Mouse (Mus musculus) hindbrain, embryonic 15.5 days (tissue): Measurements from ENCODE around the gene Pcdh9. TPM values are rescaled to one million over a fixed set of nuclear protein-coding genes. Genes with fewer than 3 reads are reported as not detected.
A peak's percentile ranks its signal among the peaks of the same experiment; 100 is the strongest.

Source experiments
- ATAC-seq: fragments of 200-750 bp; cut with Nextera tagmentation; 2 replicates; pipeline ENCODE4 v1.8.0; 2017; ENCODE audit warnings: low read depth, moderate number of reproducible peaks, moderate TSS enrichment; ENCODE audit not compliant: low FRiP score
- H3K27ac ChIP-seq: fragments of 300-500 bp; sonication (generic); replicated peaks from 2 replicates; pipeline ENCODE4 v1.5.1; 2015; ENCODE audit warnings: mild to moderate bottlenecking, inconsistent platforms
- H3K27me3 ChIP-seq: fragments of 300-500 bp; sonication (generic); 2 replicates; pipeline ENCODE4 v1.6.1; 2015; ENCODE audit warnings: control low read depth, inconsistent platforms
- H3K36me3 ChIP-seq: fragments of 300-500 bp; sonication (generic); 2 replicates; pipeline ENCODE4 v1.6.1; 2015; ENCODE audit warnings: control low read depth, inconsistent platforms
- H3K4me1 ChIP-seq: fragments of 300-500 bp; sonication (generic); replicated peaks from 2 replicates; pipeline ENCODE4 v1.6.1; 2015; ENCODE audit warnings: control low read depth, inconsistent platforms
- H3K4me2 ChIP-seq: fragments of 300-500 bp; sonication (generic); 2 replicates; pipeline ENCODE4 v1.6.1; 2015; ENCODE audit warnings: moderate library complexity, mild to moderate bottlenecking, inconsistent platforms
- H3K4me3 ChIP-seq: fragments of 300-500 bp; sonication (generic); 2 replicates; pipeline ENCODE4 v1.5.1; 2015; ENCODE audit warnings: mild to moderate bottlenecking, inconsistent platforms
- H3K9ac ChIP-seq: fragments of 300-500 bp; sonication (generic); 2 replicates; pipeline ENCODE4 v1.6.1; 2015; ENCODE audit warnings: inconsistent platforms
- H3K9me3 ChIP-seq: fragments of 300-500 bp; sonication (generic); 2 replicates; pipeline ENCODE4 v1.6.1; 2016; ENCODE audit warnings: control low read depth, inconsistent platforms
- WGBS: fragments of 180-500 bp; shearing (Covaris S2); methylation state at CpG from one replicate; pipeline ENCODE4 v1.1.7; 2015; 5-methylcytosine and 5-hydroxymethylcytosine counted together
- polyA plus RNA-seq: library from polyadenylated mRNA; unstranded; fragments of >200 nt; fragmentation: Nextera tagmentation; extraction: Ambion mirVana; gene quantifications from 2 replicates; pipeline ENCODE4 v1.2.1, GENCODE M21; 2015

Pcdh9 gene
- polyA plus RNA-seq, 1 experiment from 2014 or later = 182 TPM

DNA sequence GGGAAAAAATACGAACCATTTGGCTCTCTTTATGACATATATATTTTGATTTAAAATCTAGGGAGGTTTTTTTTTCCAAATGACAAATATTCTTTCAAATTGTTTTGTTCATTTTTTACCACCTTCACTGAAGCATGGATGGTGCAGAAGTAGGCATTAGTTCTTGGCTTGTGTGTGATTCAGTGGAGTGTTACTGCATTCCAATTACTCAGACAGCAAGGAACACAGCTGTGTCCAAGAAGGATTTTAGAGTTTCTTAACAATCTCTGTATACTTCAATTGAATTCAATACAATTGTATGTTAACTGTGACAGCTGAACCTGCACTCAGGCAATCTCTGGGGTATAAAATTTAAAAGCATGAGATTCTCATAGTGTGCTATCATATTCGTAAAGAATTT is 127.6 kb downstream of the Pcdh9 start:
- H3K27me3 ChIP-seq = no peaks in the 10 kb centered on the region
- H3K4me1 ChIP-seq = no peaks in the 10 kb centered on the region
- no peak overlapping the region for H3K27ac ChIP-seq
- no peak overlapping the region for H3K4me2 ChIP-seq
- no peak overlapping the region for H3K9ac ChIP-seq
- WGBS = 84% methylated on average over 2 of the region's 2 CpGs
- H3K9me3 ChIP-seq = no peaks in the 10 kb centered on the region
- H3K4me3 ChIP-seq = no peak overlapping the region
- H3K36me3 ChIP-seq = no peaks in the 10 kb centered on the region
- no peak for ATAC-seq

DNA sequence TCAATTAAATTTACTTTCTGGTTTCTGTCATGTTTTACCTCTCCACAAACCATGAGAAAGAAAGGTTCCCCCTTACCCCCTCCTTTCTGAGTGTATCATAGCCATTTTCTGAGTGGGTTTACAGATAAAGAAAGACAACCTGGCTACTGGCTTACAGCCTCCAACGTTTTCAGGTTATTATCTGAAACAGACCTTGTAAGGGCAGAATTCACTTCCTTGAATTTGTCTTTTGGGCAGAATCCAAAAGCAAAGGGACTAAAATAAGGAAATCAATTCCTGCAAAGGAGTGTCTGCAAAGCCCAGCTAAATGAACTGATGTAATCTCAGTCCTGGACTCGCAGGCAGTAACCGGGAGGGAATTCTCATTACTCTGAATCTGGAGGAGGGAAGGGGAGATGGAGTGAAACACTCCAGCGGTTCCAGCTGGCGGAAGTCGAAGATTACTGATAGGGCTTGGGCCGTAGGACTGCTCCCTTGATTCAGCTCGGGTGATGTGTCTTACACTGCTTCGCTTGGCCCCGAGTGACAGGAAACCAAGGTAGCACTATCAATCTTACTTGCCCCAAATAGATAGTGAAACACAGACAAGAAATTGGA is 156.3 kb downstream of the Pcdh9 start:
- H3K9ac ChIP-seq = no peak overlapping the region
- no peak overlapping the region for H3K4me2 ChIP-seq
- H3K36me3 ChIP-seq = no peaks in the 10 kb centered on the region
- H3K27me3 ChIP-seq = no peaks in the 10 kb centered on the region
- ATAC-seq = peak; percentile 56
- no peak overlapping the region for H3K4me3 ChIP-seq
- 54% methylated on average over 10 of the region's 10 CpGs for WGBS
- H3K27ac ChIP-seq = peak overlapping the region; percentile 57
- H3K9me3 ChIP-seq = no peaks in the 10 kb centered on the region
- H3K4me1 ChIP-seq = no peaks in the 10 kb centered on the region

- H3K36me3 ChIP-seq = no peaks in the 10 kb centered on the region
- no peaks in the 10 kb centered on the region for H3K27me3 ChIP-seq
- H3K4me2 ChIP-seq = no peak overlapping the region
- no peak overlapping the region for H3K4me3 ChIP-seq
- H3K9me3 ChIP-seq = no peaks in the 10 kb centered on the region
- no peak overlapping the region for H3K9ac ChIP-seq
- H3K4me1 ChIP-seq = no peaks in the 10 kb centered on the region
- no peak for ATAC-seq
- 38% methylated on average over 1 of the region's 1 CpGs for WGBS
- H3K27ac ChIP-seq = no peak overlapping the region
Measured at GRCm38 (mm10) chr14:93725798-93726197, 164.7 kb downstream of the Pcdh9 start.

DNA sequence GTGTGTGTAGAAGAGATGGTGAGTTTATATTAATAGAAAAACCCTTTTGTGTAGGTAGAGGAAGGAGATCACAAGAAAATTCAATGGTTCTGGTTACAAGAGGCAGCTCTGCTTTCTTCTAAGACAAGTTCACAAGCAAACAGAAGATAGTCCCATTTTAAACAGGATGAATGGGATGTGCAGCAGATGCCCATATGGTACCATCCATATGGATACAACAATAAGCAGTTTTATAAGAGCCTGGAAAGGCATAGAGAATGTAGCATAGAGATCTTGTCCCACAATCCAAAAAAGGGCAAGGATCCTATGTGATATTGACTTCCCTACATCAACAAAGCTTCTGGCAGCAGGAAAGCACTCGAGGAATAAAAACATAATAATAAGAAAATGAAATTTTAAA is 171.3 kb downstream of the Pcdh9 start:
- no peak for ATAC-seq
- no peaks in the 10 kb centered on the region for H3K9me3 ChIP-seq

DNA sequence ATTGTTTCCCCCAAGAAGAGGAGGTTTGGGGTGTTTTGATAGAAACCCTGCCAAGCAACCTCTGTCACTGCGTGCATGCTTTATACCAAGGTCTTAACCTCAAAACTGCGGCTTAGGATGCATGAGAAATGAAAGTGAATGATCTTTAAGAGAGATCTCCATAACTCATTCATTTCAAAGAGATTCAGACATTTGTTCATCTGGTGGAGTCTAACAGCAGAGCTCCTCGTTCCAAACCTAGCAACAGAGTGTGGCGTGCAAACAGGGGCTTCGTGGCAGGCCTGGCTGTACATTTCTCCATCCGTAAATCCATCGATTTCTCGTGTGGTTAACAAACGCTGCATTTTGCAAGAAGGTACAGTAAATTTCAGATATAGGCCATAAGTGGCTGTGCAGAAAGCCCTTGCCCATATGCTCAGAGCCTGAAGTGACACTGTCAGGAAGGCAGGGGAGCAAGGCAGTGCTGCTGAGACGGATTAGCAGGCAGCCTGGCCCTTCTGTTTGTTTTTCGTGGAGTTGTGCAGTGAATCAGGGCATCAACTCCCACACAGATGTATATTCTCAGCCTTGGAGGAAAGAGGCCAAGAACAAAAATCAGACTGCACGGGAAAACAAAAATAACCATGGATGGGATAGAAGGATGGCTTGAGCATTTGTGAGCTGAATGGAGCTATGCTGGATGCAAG is 177.1 kb downstream of the Pcdh9 start:
- Histone ChIP-seq H3K9ac (no peak overlapping the region), H3K9me3 (no peaks in the 10 kb centered on the region), H3K4me3 (no peak overlapping the region), H3K27ac (0 out of 2 replicates have a peak overlapping the region, but pooled peaks have one; percentile 3), H3K27me3 (no peaks in the 10 kb centered on the region), H3K36me3 (no peaks in the 10 kb centered on the region), H3K4me1 (0 out of 2 replicates have a peak, but pooled peaks cover 4% of the 10 kb centered on the region), H3K4me2 (no peak overlapping the region)
- 0 out of 2 replicates have a peak, but pooled peaks have one; percentile 45 for ATAC-seq
- WGBS = 69% methylated on average over 12 of the region's 12 CpGs

More for the DNA sequence above, 171.3 kb downstream of the Pcdh9 start:
- Histone ChIP-seq H3K4me1 (no peaks in the 10 kb centered on the region), H3K27me3 (no peaks in the 10 kb centered on the region), H3K4me3 (no peak overlapping the region), H3K9ac (no peak overlapping the region), H3K4me2 (no peak overlapping the region), H3K27ac (no peak overlapping the region), H3K36me3 (no peaks in the 10 kb centered on the region)
- 67% methylated on average over 1 of the region's 1 CpGs for WGBS

DNA sequence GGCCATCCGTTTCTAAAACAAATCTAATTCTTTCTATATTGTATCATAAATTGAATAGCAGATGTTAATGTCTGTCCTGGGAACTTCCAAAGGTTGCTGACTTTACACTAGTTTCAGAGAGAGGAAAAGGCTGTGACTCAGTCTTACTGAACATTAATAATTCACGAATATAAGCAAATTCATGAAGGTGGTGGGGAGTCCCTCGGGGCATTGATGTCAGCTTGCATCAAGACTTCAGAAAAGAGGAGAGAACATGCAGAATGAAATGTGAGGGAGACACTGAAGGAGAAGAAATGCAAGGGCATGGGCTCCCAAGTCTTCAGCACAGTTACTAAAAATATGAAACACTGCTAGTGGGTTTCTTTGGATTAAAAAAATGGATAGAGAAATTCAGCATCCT is 181.8 kb downstream of the Pcdh9 start:
- no peak overlapping the region for H3K27ac ChIP-seq
- H3K36me3 ChIP-seq = no peaks in the 10 kb centered on the region
- WGBS = 62% methylated on average over 3 of the region's 3 CpGs
- no peaks in the 10 kb centered on the region for H3K27me3 ChIP-seq
- H3K4me1 ChIP-seq = 0 out of 2 replicates have a peak, but pooled peaks cover 3% of the 10 kb centered on the region
- no peak overlapping the region for H3K4me3 ChIP-seq
- no peak for ATAC-seq
- no peak overlapping the region for H3K9ac ChIP-seq
- H3K9me3 ChIP-seq = no peaks in the 10 kb centered on the region
- H3K4me2 ChIP-seq = no peak overlapping the region

DNA sequence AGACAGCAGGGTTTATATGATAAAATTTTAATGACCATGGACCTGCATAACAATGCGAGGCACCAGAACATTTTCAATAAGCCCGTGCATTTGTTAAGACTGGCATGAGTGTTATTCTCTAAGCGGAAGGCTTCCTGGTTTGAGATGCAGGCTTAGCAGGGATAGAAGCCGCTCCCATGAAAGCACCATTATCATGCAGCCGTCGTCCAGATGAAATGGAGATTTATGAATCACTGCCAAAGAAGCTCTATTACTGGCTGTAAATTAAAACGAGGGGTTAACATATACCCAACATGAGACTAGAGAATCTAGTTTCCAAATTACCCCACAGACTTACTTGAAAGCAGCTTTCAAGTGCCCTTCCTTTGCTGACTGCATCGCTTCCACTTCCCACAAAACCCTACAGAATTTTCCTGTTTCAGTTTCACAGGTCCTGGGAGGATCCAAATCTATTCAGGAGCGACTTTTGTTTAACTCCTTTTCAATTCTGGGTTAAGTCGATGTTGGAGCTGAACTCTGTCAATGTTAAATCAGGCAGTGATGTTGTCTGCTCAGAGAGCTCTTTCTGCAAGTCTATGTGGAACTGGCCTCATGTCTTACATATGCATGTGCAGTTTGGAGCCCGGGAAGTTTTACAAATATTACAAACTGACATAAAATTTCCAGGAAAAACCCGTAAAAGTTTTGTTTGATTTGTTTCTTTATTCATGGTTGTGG is 188.9 kb downstream of the Pcdh9 start:
- 27% methylated on average over 12 of the region's 12 CpGs for WGBS
- peak overlapping the region; percentile 47 for H3K4me2 ChIP-seq

GRCm38 (mm10) chr14:93700916-93701315 is 189.6 kb downstream of the Pcdh9 start:
- H3K4me1 ChIP-seq = peaks cover 17% of the 10 kb centered on the region
- H3K9ac ChIP-seq = no peak overlapping the region
- H3K27ac ChIP-seq = peak overlapping the region; percentile 71
- H3K27me3 ChIP-seq = no peaks in the 10 kb centered on the region
- no peak for ATAC-seq
- H3K4me3 ChIP-seq = peak overlapping the region; percentile 25
- 69% methylated on average over 1 of the region's 1 CpGs for WGBS
- H3K9me3 ChIP-seq = no peaks in the 10 kb centered on the region
- H3K4me2 ChIP-seq = peak overlapping the region; percentile 47
- no peaks in the 10 kb centered on the region for H3K36me3 ChIP-seq

More for the DNA sequence above, 188.9 kb downstream of the Pcdh9 start:
- H3K27me3 ChIP-seq = no peaks in the 10 kb centered on the region
- no peak overlapping the region for H3K9ac ChIP-seq
- peak overlapping the region; percentile 71 for H3K27ac ChIP-seq
- peak overlapping the region; percentile 25 for H3K4me3 ChIP-seq
- H3K9me3 ChIP-seq = no peaks in the 10 kb centered on the region
- ATAC-seq = peak; percentile 54; the same call in 1 of the 2 replicates
- H3K36me3 ChIP-seq = no peaks in the 10 kb centered on the region
- H3K4me1 ChIP-seq = peaks cover 17% of the 10 kb centered on the region

- WGBS = 43% methylated on average over 1 of the region's 1 CpGs
- Histone ChIP-seq H3K9me3 (no peaks in the 10 kb centered on the region), H3K4me3 (no peak overlapping the region), H3K27ac (no peak overlapping the region), H3K27me3 (no peaks in the 10 kb centered on the region), H3K4me2 (no peak overlapping the region), H3K36me3 (no peaks in the 10 kb centered on the region), H3K4me1 (no peaks in the 10 kb centered on the region), H3K9ac (no peak overlapping the region)
- ATAC-seq = no peak
Measured at GRCm38 (mm10) chr14:93684641-93685040, 205.8 kb downstream of the Pcdh9 start.

- Histone ChIP-seq H3K4me2 (no peak overlapping the region), H3K36me3 (no peaks in the 10 kb centered on the region), H3K27me3 (no peaks in the 10 kb centered on the region), H3K9me3 (no peaks in the 10 kb centered on the region), H3K9ac (no peak overlapping the region), H3K4me1 (no peaks in the 10 kb centered on the region), H3K27ac (no peak overlapping the region), H3K4me3 (no peak overlapping the region)
- WGBS = 85% methylated on average over 5 of the region's 5 CpGs
- no peak for ATAC-seq
Measured at GRCm38 (mm10) chr14:93675273-93676068, 215.0 kb downstream of the Pcdh9 start.

DNA sequence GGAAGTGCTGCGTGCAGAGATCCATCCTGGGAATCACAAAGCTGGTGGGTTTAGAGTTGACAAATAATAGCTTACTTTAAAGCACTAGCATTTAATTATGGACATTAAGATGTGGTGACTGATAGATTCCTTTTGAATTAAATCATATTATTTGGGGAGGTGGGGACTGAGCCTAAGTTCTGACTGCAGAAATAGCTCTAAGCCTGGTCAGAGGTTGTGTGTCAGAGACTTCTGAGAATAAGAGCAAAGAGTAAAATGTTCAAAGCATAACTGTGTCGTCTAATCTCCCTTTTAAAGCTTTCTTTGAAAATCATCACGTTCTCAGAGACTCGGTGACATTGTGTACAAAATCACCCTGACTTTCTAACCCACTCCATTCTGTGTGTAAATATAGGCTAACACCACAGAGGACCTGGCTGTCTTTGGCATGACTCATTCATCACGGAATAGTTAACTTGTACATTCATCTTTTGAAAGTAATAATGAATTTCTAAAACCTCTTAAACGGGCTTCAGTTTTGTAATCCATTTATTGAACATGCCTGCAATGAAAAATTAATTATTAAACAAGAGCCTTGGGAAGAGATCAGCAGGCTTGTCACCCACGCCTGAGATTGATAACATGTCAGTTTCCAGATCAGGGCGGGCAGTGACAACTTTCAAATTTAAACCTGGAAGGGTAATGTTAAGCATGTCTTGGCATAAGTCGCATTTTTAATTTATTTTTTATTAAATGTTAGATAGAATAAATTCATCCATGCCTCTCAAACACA is 236.3 kb downstream of the Pcdh9 start:
- Histone ChIP-seq H3K9me3 (no peaks in the 10 kb centered on the region), H3K27me3 (no peaks in the 10 kb centered on the region), H3K36me3 (no peaks in the 10 kb centered on the region), H3K4me2 (no peak overlapping the region), H3K27ac (no peak overlapping the region), H3K9ac (no peak overlapping the region), H3K4me1 (peaks cover 10% of the 10 kb centered on the region; the same call in 1 of the 2 replicates), H3K4me3 (no peak overlapping the region)
- WGBS = 64% methylated on average over 9 of the region's 9 CpGs
- ATAC-seq = no peak
